Mouse (Mus musculus) kidney, adult 2 months (tissue): ENCODE results near the gene Smg6.

Source experiments
- CTCF ChIP-seq: fragments of 200-500 bp; conservative IDR thresholded peaks from 2 replicates; pipeline ENCODE4 v1.5.1; 2011; ENCODE audit warnings: low read depth, mild to moderate bottlenecking, control low read depth, low read length, moderate library complexity, mixed read lengths; ENCODE audit not compliant: insufficient read depth, insufficient read length
- POLR2A ChIP-seq: fragments of 200-500 bp; IDR thresholded peaks from one replicate; pipeline ENCODE4 v1.6.1; 2011; ENCODE audit warnings: low read depth, low read length, control low read depth

- TF ChIP-seq CTCF (no peak), POLR2A (no peak)
These were observed 245.7 kb downstream of the Smg6 start for GRCm38 (mm10) chr11:75171186-75171865.
